Mouse (Mus musculus): ENCODE measurements at regions not wholly inside any gene's neighbourhood (a gene's known extent, or its start where the extent isn't known, plus 50 kb on each side); places are given as distances from the start of the nearest gene placed in this dataset.

- no peak for DNase-seq (ENCODE audit: low spot score in 2 of 2)
These were observed 88.0 kb upstream of the Galnt5 start for GRCm38 (mm10) chr2:57909706-57910105.

GRCm38 (mm10) chr2:57916375-57917023 lies 81.2 kb upstream of the Galnt5 start:
- DNase-seq (ENCODE audit: low spot score in 2 of 2): no peak

- DNase-seq (ENCODE audit: low spot score in 2 of 2): no peak
These were observed 80.0 kb upstream of the Galnt5 start for GRCm38 (mm10) chr2:57917721-57918120.

- no peak for DNase-seq (ENCODE audit: low spot score in 2 of 2)
These were observed 78.5 kb upstream of the Galnt5 start for GRCm38 (mm10) chr2:57919102-57919731.

- no peak for DNase-seq (ENCODE audit: low spot score in 2 of 2)
These were observed 63.4 kb upstream of the Galnt5 start for GRCm38 (mm10) chr2:57934062-57934822.
